Mouse (Mus musculus): ENCODE results near the gene Foxf1. TPM values are rescaled to one million over a fixed set of nuclear protein-coding genes. Genes with fewer than 3 reads are reported as not detected.

Foxf1 gene
- total RNA-seq, 2 experiments from 2014 or later = 0.37 to 0.38 TPM

GRCm38 (mm10) chr8:121127291-121127701 is 43.1 kb downstream of the Foxf1 start:
- intact Hi-C loops (cut with DNase I) = loop anchor here (5.0 kb wide), 1 partner anchor 85 kb away; no protein-coding TSS in a partner anchor

GRCm38 (mm10) chr8:121127756-121128375 is 43.7 kb downstream of the Foxf1 start, which contains the start of gene Foxl1:
TSS of gene Foxl1 (plus strand) at chr8:121127940.
- no peak for DNase-seq
- intact Hi-C loops (cut with DNase I) = loop anchor here (5.0 kb wide), 1 partner anchor 84 kb away; no protein-coding TSS in a partner anchor

More at GRCm38 (mm10) chr8:121127291-121127701, 43.1 kb downstream of the Foxf1 start:
- DNase-seq = no peak

GRCm38 (mm10) chr8:121128531-121129264 is 44.5 kb downstream of the Foxf1 start:
- DNase-seq = peak in 1 of 2 experiments; percentile 25
- intact Hi-C loops (cut with DNase I) = loop anchor here (5.0 kb wide), 1 partner anchor 84 kb away; no protein-coding TSS in a partner anchor

- no peak for DNase-seq
- intact Hi-C loops (cut with DNase I) = loop anchor here (5.0 kb wide), 1 partner anchor 83 kb away; no protein-coding TSS in a partner anchor
These were observed 45.2 kb downstream of the Foxf1 start for GRCm38 (mm10) chr8:121129265-121129940.

GRCm38 (mm10) chr8:121130522-121130921 is 46.3 kb downstream of the Foxf1 start:
- DNase-seq = peak in 1 of 2 experiments; percentile 64
- intact Hi-C loops (cut with DNase I) = no loop called here

GRCm38 (mm10) chr8:121132961-121133513 is 48.9 kb downstream of the Foxf1 start:
- intact Hi-C loops (cut with DNase I) = no loop called here
- DNase-seq = no peak

- intact Hi-C loops (cut with DNase I) = no loop called here
These were observed 49.9 kb downstream of the Foxf1 start for GRCm38 (mm10) chr8:121134102-121134501.

GRCm38 (mm10) chr8:121134512-121134911 is 50.3 kb downstream of the Foxf1 start:
- DNase-seq = no peak
- intact Hi-C loops (cut with DNase I) = no loop called here

More at GRCm38 (mm10) chr8:121134102-121134501, 49.9 kb downstream of the Foxf1 start:
- no peak for DNase-seq

- intact Hi-C loops (cut with DNase I) = no loop called here
- DNase-seq = no peak
These were observed 52.7 kb downstream of the Foxf1 start for GRCm38 (mm10) chr8:121136856-121137255.

Small RNAs within 50 kb of the gene (microRNA-seq; reads per million reads assigned to microRNA genes)
- 0 reads per million in 2 experiments for gene Gm27530

Other genes with a start within 250 kb of the Foxf1 start
- gene Mthfsd, start 24.0 kb downstream of the Foxf1 start, total RNA-seq (2021) = 10 to 100 TPM; 13.2 to 15.5 TPM
- 1 to 10 TPM; 4.0 TPM for gene Foxc2, start 31.8 kb downstream of the Foxf1 start, total RNA-seq (2021)
- under 1 TPM; 0.27 to 0.43 TPM for gene Foxl1, start 43.6 kb downstream of the Foxf1 start, total RNA-seq (2021)

All from heart, postnatal 10 days (tissue).